Mouse (Mus musculus): ENCODE measurements around the gene Pigq.

The Pigq gene

GRCm38 (mm10) chr17:25919786-25920642, 24.7 kb downstream of the Pigq start:
- DNase-seq = peak; percentile 100

- DNase-seq = no peak
These were observed 25.5 kb downstream of the Pigq start, which contains the start of gene Rab40c for GRCm38 (mm10) chr17:25919144-25919785. Gene Rab40c, minus strand, starts transcription at chr17:25919727.

GRCm38 (mm10) chr17:25918037-25918750, 26.5 kb downstream of the Pigq start:
- no peak for DNase-seq

- DNase-seq = no peak
These were observed 27.6 kb downstream of the Pigq start for GRCm38 (mm10) chr17:25916931-25917647.

- no peak for DNase-seq
These were observed 30.4 kb downstream of the Pigq start for GRCm38 (mm10) chr17:25914295-25914694.

- DNase-seq = peak; percentile 12
These were observed 30.9 kb downstream of the Pigq start for GRCm38 (mm10) chr17:25913877-25914275.

GRCm38 (mm10) chr17:25913186-25913876, 31.4 kb downstream of the Pigq start:
- peak; percentile 34 for DNase-seq

GRCm38 (mm10) chr17:25911816-25912215, 32.9 kb downstream of the Pigq start:
- DNase-seq = peak; percentile 24

GRCm38 (mm10) chr17:25907640-25908039, 37.1 kb downstream of the Pigq start:
- DNase-seq = no peak

- no peak for DNase-seq
These were observed 41.7 kb downstream of the Pigq start for GRCm38 (mm10) chr17:25903061-25903460.

GRCm38 (mm10) chr17:25900193-25900592, 44.5 kb downstream of the Pigq start:
- no peak for DNase-seq

- no peak for DNase-seq
These were observed 48.8 kb downstream of the Pigq start for GRCm38 (mm10) chr17:25895891-25896290.

- DNase-seq = peak; percentile 61
These were observed 49.3 kb downstream of the Pigq start for GRCm38 (mm10) chr17:25895415-25895814.

GRCm38 (mm10) chr17:25893975-25894617, 50.6 kb downstream of the Pigq start:
- DNase-seq = peak; percentile 80

- DNase-seq = no peak
These were observed 55.9 kb downstream of the Pigq start for GRCm38 (mm10) chr17:25888837-25889236.

- DNase-seq = no peak
These were observed 57.3 kb downstream of the Pigq start for GRCm38 (mm10) chr17:25887467-25887866.

GRCm38 (mm10) chr17:25886806-25887205, 57.9 kb downstream of the Pigq start:
- no peak for DNase-seq

GRCm38 (mm10) chr17:25885636-25886035, 59.1 kb downstream of the Pigq start:
- no peak for DNase-seq

- DNase-seq = no peak
These were observed 60.9 kb downstream of the Pigq start for GRCm38 (mm10) chr17:25883824-25884223.

GRCm38 (mm10) chr17:25883268-25883667, 61.5 kb downstream of the Pigq start:
- no peak for DNase-seq

- no peak for DNase-seq
These were observed 62.4 kb downstream of the Pigq start for GRCm38 (mm10) chr17:25882306-25882705.

GRCm38 (mm10) chr17:25881691-25882090, 63.0 kb downstream of the Pigq start:
- no peak for DNase-seq
